Mouse (Mus musculus) intestine, embryonic 16.5 days (tissue): Measurements from ENCODE around the gene Inka1. TPM values are rescaled to one million over a fixed set of nuclear protein-coding genes. Genes with fewer than 3 reads are reported as not detected.

Experiments used
- ATAC-seq: fragments of 200-750 bp; cut with Nextera tagmentation; 2 replicates; pipeline ENCODE4 v1.8.0; 2017; ENCODE audit warnings: moderate TSS enrichment, moderate library complexity
- H3K27ac ChIP-seq: fragments of 300-500 bp; sonication (generic); 2 replicates; pipeline ENCODE4 v1.5.1; 2014; ENCODE audit warnings: mild to moderate bottlenecking, low read length
- H3K27me3 ChIP-seq: fragments of 300-500 bp; sonication (generic); replicated peaks from 2 replicates; pipeline ENCODE4 v1.6.1; 2014; ENCODE audit warnings: low read length, control low read depth, mixed read lengths; ENCODE audit not compliant: control insufficient read depth, insufficient read depth
- H3K36me3 ChIP-seq: fragments of 300-500 bp; sonication (generic); 2 replicates; pipeline ENCODE4 v1.6.1; 2014; ENCODE audit warnings: low read length, control low read depth; ENCODE audit not compliant: control insufficient read depth, insufficient read depth
- H3K4me1 ChIP-seq: fragments of 300-500 bp; sonication (generic); 2 replicates; pipeline ENCODE4 v1.6.1; 2014; ENCODE audit warnings: low read length, control low read depth, mixed read lengths; ENCODE audit not compliant: control insufficient read depth, insufficient read depth
- H3K4me2 ChIP-seq: fragments of 300-500 bp; sonication (generic); 2 replicates; pipeline ENCODE4 v1.6.1; 2014; ENCODE audit warnings: low read depth, low read length, control low read depth
- H3K4me3 ChIP-seq: fragments of 300-500 bp; sonication (generic); 2 replicates; pipeline ENCODE4 v1.5.1; 2014; ENCODE audit warnings: mild to moderate bottlenecking, low read length
- H3K9ac ChIP-seq: fragments of 300-500 bp; sonication (generic); 2 replicates; pipeline ENCODE4 v1.6.1; 2014; ENCODE audit warnings: low read depth, low read length
- H3K9me3 ChIP-seq: fragments of 300-500 bp; sonication (generic); 2 replicates; pipeline ENCODE4 v1.6.1; 2016; ENCODE audit warnings: low read length, control low read depth; ENCODE audit not compliant: control insufficient read depth
- WGBS: fragments of 180-500 bp; shearing (Covaris S2); extraction: QIAGEN DNeasy Blood & Tissue Kit; methylation state at CpG from one replicate; pipeline ENCODE4 v1.1.7; 2014; 5-methylcytosine and 5-hydroxymethylcytosine counted together
- polyA plus RNA-seq: library from polyadenylated mRNA; unstranded; fragments of >200 nt; fragmentation: Nextera tagmentation; extraction: Ambion mirVana; gene quantifications from 2 replicates; pipeline ENCODE4 v1.2.1, GENCODE M21; 2015

Gene Inka1
- polyA plus RNA-seq, 1 experiment from 2014 or later = 35.8 TPM

- Histone ChIP-seq H3K27me3 (no peaks in the 10 kb centered on the region), H3K4me2 (peak within 1 kb of the TSS; percentile 61), H3K9ac (peak within 1 kb of the TSS; percentile 66), H3K36me3 (no peaks in the 10 kb centered on the region), H3K4me3 (peak within 1 kb of the TSS; percentile 43), H3K9me3 (no peaks in the 10 kb centered on the region), H3K27ac (peak within 1 kb of the TSS; percentile 87), H3K4me1 (peaks cover 18% of the 10 kb centered on the region)
- ATAC-seq = peak; percentile 93
- 61% methylated on average over 12 of the region's 12 CpGs for WGBS
These were observed 10.0 kb downstream of the Inka1 start, which contains the start of gene Uba7 for GRCm38 (mm10) chr9:107975399-107976386. Uba7 (plus strand) TSS chr9:107975505.

- no peak overlapping the region for H3K9ac ChIP-seq
- peak; percentile 58 for ATAC-seq
- 74% methylated on average over 10 of the region's 10 CpGs for WGBS
- H3K9me3 ChIP-seq = no peaks in the 10 kb centered on the region
- H3K27me3 ChIP-seq = no peaks in the 10 kb centered on the region
- H3K4me1 ChIP-seq = peaks cover 14% of the 10 kb centered on the region
- peak overlapping the region; percentile 61; the same call in 1 of the 2 replicates for H3K4me2 ChIP-seq
- H3K27ac ChIP-seq = peak overlapping the region; percentile 87
- H3K4me3 ChIP-seq = no peak overlapping the region
- no peaks in the 10 kb centered on the region for H3K36me3 ChIP-seq
These were observed 11.0 kb downstream of the Inka1 start for GRCm38 (mm10) chr9:107974491-107975171.

DNA sequence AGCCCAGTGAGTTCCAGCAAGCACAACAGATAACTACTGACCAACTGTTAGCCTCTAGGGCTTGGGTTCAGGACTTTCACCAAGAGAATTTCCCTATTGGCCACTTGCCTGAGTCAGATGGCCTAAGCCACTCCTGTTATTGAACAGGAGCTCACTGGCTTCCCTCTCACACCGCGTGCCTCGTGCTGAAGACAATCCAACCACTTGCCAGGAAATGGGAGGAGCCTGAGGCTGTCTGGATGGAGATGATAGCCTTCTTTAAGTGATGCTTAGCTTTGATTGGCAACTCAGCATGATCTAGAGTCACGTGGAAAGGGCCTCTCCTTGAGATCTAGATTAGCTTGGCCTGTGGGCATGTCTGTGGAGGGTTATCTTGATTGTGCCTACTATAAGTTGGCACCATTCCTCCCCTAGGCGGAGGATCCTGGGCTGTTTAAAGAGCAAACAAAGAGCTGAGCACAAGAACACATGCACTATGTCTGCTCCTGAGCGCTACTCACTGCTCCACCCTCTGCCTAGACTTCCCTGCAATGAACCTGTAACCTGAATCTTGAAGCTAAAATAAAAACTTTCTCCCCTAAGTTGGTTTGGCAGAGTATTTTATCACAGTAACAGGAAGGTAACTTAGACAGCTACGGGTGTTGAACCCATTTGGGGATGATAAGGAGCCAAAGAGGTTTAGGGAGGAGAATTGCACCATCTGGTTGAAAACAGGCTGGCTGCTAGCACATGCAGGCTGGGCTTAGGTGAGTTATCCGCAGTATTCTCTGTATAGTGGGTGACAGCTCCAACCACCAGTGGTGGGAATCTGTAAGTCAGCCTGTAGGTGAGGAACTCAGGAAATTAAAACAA, 13.8 kb downstream of the Inka1 start:
- Histone ChIP-seq H3K27me3 (no peaks in the 10 kb centered on the region), H3K4me3 (no peak overlapping the region), H3K4me2 (no peak overlapping the region), H3K36me3 (no peaks in the 10 kb centered on the region), H3K9ac (no peak overlapping the region), H3K27ac (no peak overlapping the region), H3K4me1 (peaks cover 14% of the 10 kb centered on the region), H3K9me3 (no peaks in the 10 kb centered on the region)
- WGBS = 63% methylated on average over 8 of the region's 8 CpGs
- peak; percentile 41 for ATAC-seq

DNA sequence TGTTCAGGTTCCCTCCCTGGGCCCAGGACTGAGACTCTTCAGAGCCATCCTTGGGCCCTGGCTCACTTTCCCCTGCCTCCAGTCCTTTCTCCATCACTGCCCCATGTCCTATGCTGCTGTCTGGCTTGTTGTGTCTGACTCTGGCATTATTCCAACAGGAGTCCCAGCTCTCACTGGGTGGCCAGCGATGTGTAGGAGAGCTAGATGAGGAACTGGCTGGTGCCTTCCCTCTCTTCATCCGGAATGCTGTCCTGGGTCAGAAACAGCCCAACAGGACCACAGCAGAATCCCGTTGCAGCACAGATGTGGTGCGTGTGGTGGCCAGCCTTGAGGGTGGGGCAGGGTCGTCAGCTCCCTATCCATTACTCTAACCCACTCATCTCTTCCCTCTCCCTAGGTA, 15.4 kb downstream of the Inka1 start:
- H3K9ac ChIP-seq = no peak overlapping the region
- no peaks in the 10 kb centered on the region for H3K9me3 ChIP-seq
- H3K36me3 ChIP-seq = no peaks in the 10 kb centered on the region
- no peak overlapping the region for H3K4me2 ChIP-seq
- 78% methylated on average over 5 of the region's 5 CpGs for WGBS
- no peaks in the 10 kb centered on the region for H3K27me3 ChIP-seq
- H3K4me1 ChIP-seq = peaks cover 6% of the 10 kb centered on the region
- no peak overlapping the region for H3K27ac ChIP-seq
- H3K4me3 ChIP-seq = no peak overlapping the region
- ATAC-seq = no peak

GRCm38 (mm10) chr9:107968531-107968930, 17.1 kb downstream of the Inka1 start:
- no peak overlapping the region for H3K9ac ChIP-seq
- H3K27me3 ChIP-seq = no peaks in the 10 kb centered on the region
- H3K9me3 ChIP-seq = no peaks in the 10 kb centered on the region
- no peak for ATAC-seq
- WGBS = 88% methylated on average over 7 of the region's 7 CpGs
- H3K4me1 ChIP-seq = no peaks in the 10 kb centered on the region
- H3K4me3 ChIP-seq = no peak overlapping the region
- no peak overlapping the region for H3K27ac ChIP-seq
- no peaks in the 10 kb centered on the region for H3K36me3 ChIP-seq
- no peak overlapping the region for H3K4me2 ChIP-seq

- no peaks in the 10 kb centered on the region for H3K9me3 ChIP-seq
- H3K4me1 ChIP-seq = no peaks in the 10 kb centered on the region
- no peaks in the 10 kb centered on the region for H3K36me3 ChIP-seq
- ATAC-seq = no peak
- no peak overlapping the region for H3K4me3 ChIP-seq
- no peak overlapping the region for H3K27ac ChIP-seq
- no peak overlapping the region for H3K4me2 ChIP-seq
- H3K9ac ChIP-seq = no peak overlapping the region
- WGBS = 83% methylated on average over 6 of the region's 6 CpGs
- no peaks in the 10 kb centered on the region for H3K27me3 ChIP-seq
These were observed 18.2 kb downstream of the Inka1 start for GRCm38 (mm10) chr9:107967437-107967836.

GRCm38 (mm10) chr9:107966676-107967075, 19.0 kb downstream of the Inka1 start:
- no peaks in the 10 kb centered on the region for H3K27me3 ChIP-seq
- no peak overlapping the region for H3K4me3 ChIP-seq
- peaks cover 2% of the 10 kb centered on the region; the same call in 1 of the 2 replicates for H3K4me1 ChIP-seq
- no peaks in the 10 kb centered on the region for H3K9me3 ChIP-seq
- H3K4me2 ChIP-seq = no peak overlapping the region
- no peak overlapping the region for H3K9ac ChIP-seq
- no peak overlapping the region for H3K27ac ChIP-seq
- ATAC-seq = no peak
- H3K36me3 ChIP-seq = no peaks in the 10 kb centered on the region
- WGBS = 85% methylated on average over 10 of the region's 10 CpGs

- WGBS = 90% methylated on average over 9 of the region's 9 CpGs
- no peak for ATAC-seq
These were observed 21.0 kb downstream of the Inka1 start for GRCm38 (mm10) chr9:107964681-107965080.

More at GRCm38 (mm10) chr9:107964681-107965080, 21.0 kb downstream of the Inka1 start:
- no peaks in the 10 kb centered on the region for H3K9me3 ChIP-seq
- H3K27me3 ChIP-seq = no peaks in the 10 kb centered on the region
- no peak overlapping the region for H3K4me2 ChIP-seq
- no peaks in the 10 kb centered on the region for H3K36me3 ChIP-seq
- no peak overlapping the region for H3K9ac ChIP-seq
- no peak overlapping the region for H3K4me3 ChIP-seq
- H3K4me1 ChIP-seq = peaks cover 3% of the 10 kb centered on the region; the same call in 1 of the 2 replicates
- no peak overlapping the region for H3K27ac ChIP-seq
